Mouse (Mus musculus) bone marrow, adult 2 months (tissue): ENCODE measurements around the gene Syngr1.

ENCODE experiments used
- CTCF ChIP-seq: fragments of 200-500 bp; IDR thresholded peaks from 2 replicates; pipeline ENCODE4 v1.5.1; 2011; ENCODE audit warnings: low read length, control low read depth; ENCODE audit not compliant: control insufficient read depth, insufficient read depth
- POLR2A ChIP-seq: fragments of 200-500 bp; IDR thresholded peaks from 2 replicates; pipeline ENCODE4 v1.6.1; 2011; ENCODE audit warnings: low read depth, mild to moderate bottlenecking, control low read depth, low read length, borderline replicate concordance; ENCODE audit not compliant: control insufficient read depth

- TF ChIP-seq CTCF: no peak
- TF ChIP-seq POLR2A: no peak
Observed at GRCm38 (mm10) chr15:80152663-80153062, 61.5 kb downstream of the Syngr1 start.
